ENCODE assay signal across 15 mouse cellular contexts in the genomic region with DNA sequence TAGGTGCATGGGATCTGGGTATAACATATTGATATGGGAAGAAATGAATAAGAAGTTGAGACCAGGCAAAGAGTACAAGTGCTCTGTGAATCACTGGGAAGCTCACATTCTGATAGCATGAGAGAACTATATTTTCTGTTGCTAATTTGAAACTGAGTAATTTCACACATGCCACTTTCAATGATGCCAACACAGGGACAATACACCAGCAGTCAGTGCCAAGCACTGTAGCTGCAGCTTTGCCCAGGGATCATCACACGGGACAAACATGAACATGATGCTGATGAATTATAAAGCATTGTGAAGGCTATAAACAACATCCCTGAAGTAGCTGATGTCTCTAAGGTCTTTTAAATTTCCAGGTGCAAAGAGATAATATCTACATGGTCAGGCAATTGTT.
A peak's percentile ranks its signal among the peaks of the same experiment; 100 is the strongest.
DNase-seq lines count a peak whose midpoint lies in the region; TF ChIP-seq lines count a peak whose summit lies in the region.
"Had no signal": no experiment of that assay in that cellular context is flagged by ENCODE, and none has a peak within 500 bp of the region (broad histone marks: within the 10 kb centered on the region; RNA-seq: fewer than 3 reads in every experiment).

No protein-coding gene starts in this region.

- DNase-seq in brain, adult 2 months (ENCODE audit: low read depth, low spot score), result peak; percentile 86
- peak; percentile 46 to 82 for DNase-seq in cerebellum, adult 2 months
- peak; percentile 10 to 16 for DNase-seq in cerebellum, postnatal 10 days
- no peak for DNase-seq in limb, embryonic 10.5 days (ENCODE audit: low spot score)
- DNase-seq in heart, adult 2 months, result no peak
- no peak for DNase-seq in adrenal gland, postnatal 10 days
- DNase-seq: adrenal gland, adult 8-10 months; forebrain, postnatal 0 days; gastrocnemius, postnatal 14 days; kidney, adult 2 months had no signal

- intact Hi-C loops in heart, adult 2 months (cut with DNase I), result no loop called here

- no peak overlapping the region for H3K4me3 ChIP-seq in cerebellum, adult 2 months (replicated peaks; ENCODE audit: insufficient read depth, low read depth, low read length)
- H3K4me3 ChIP-seq in limb, embryonic 10.5 days, result no peak overlapping the region
- H3K4me3 ChIP-seq in heart, adult 2 months, result no peak overlapping the region
- H3K4me3 ChIP-seq: embryonic facial prominence, embryonic 13.5 days; forebrain, embryonic 13.5 days; heart, embryonic 12.5 days; hindbrain, embryonic 10.5 days; hindbrain, embryonic 15.5 days had no signal

- no peak overlapping the region for H3K9ac ChIP-seq in heart, adult 2 months (ENCODE audit: low read depth, low read length)
- H3K9ac ChIP-seq: embryonic facial prominence, embryonic 13.5 days; forebrain, embryonic 13.5 days; forebrain, postnatal 0 days; heart, embryonic 12.5 days; hindbrain, embryonic 15.5 days had no signal

- H3K4me1 ChIP-seq in cerebellum, adult 2 months (ENCODE audit: control insufficient read depth, insufficient read depth, low read length), result peaks cover 10% of the 10 kb centered on the region
- no peaks in the 10 kb centered on the region for H3K4me1 ChIP-seq in limb, embryonic 10.5 days
- H3K4me1 ChIP-seq in heart, adult 2 months (ENCODE audit: control insufficient read depth, insufficient read depth, low read length), result no peaks in the 10 kb centered on the region
- H3K4me1 ChIP-seq: embryonic facial prominence, embryonic 13.5 days; forebrain, embryonic 13.5 days; heart, embryonic 12.5 days; hindbrain, embryonic 10.5 days; hindbrain, embryonic 15.5 days had no signal

- TF ChIP-seq EP300 in heart, adult 2 months (IDR thresholded peaks at IDR 0.05; ENCODE audit: insufficient read depth, low read depth, low read length), result no peak

- 4% methylated on average over 1 of the region's 1 CpGs for WGBS in cerebellum, adult 2 months
- WGBS in limb, embryonic 10.5 days, result 88% methylated on average over 1 of the region's 1 CpGs
- WGBS in heart, adult 2 months, result 84% methylated on average over 1 of the region's 1 CpGs

- H3K79me2 ChIP-seq in heart, adult 2 months (replicated peaks; ENCODE audit: control insufficient read depth, insufficient read depth, low read length), result no peaks in the 10 kb centered on the region

- no peak for TF ChIP-seq POLR2A in cerebellum, adult 2 months (IDR thresholded peaks at IDR 0.05; ENCODE audit: borderline replicate concordance, insufficient read depth, low read length)
- no peak for TF ChIP-seq POLR2A in heart, adult 2 months (IDR thresholded peaks at IDR 0.05; ENCODE audit: insufficient read depth, low read depth, low read length)

- H3K27me3 ChIP-seq in cerebellum, adult 2 months (ENCODE audit: control insufficient read depth, insufficient read depth, low read length), result no peaks in the 10 kb centered on the region
- no peaks in the 10 kb centered on the region for H3K27me3 ChIP-seq in limb, embryonic 10.5 days (ENCODE audit: low read depth, poor library complexity, severe bottlenecking)
- H3K27me3 ChIP-seq in heart, adult 2 months (ENCODE audit: control insufficient read depth, insufficient read depth, low read length), result no peaks in the 10 kb centered on the region
- H3K27me3 ChIP-seq: embryonic facial prominence, embryonic 13.5 days; forebrain, embryonic 13.5 days; heart, embryonic 12.5 days; hindbrain, embryonic 15.5 days had no signal

- no peaks in the 10 kb centered on the region for H3K9me3 ChIP-seq in limb, embryonic 10.5 days (replicated peaks)
- H3K9me3 ChIP-seq: embryonic facial prominence, embryonic 13.5 days; forebrain, embryonic 13.5 days; heart, embryonic 12.5 days; hindbrain, embryonic 10.5 days; hindbrain, embryonic 15.5 days had no signal

- H3K36me3 ChIP-seq in limb, embryonic 10.5 days, result no peaks in the 10 kb centered on the region
- no peaks in the 10 kb centered on the region for H3K36me3 ChIP-seq in heart, adult 2 months (ENCODE audit: control insufficient read depth, insufficient read depth, low read length)
- H3K36me3 ChIP-seq: embryonic facial prominence, embryonic 13.5 days; heart, embryonic 12.5 days; hindbrain, embryonic 10.5 days; hindbrain, embryonic 15.5 days had no signal

- no peak overlapping the region for H3K27ac ChIP-seq in cerebellum, adult 2 months (ENCODE audit: insufficient read depth, low read length)
- H3K27ac ChIP-seq in limb, embryonic 10.5 days, result no peak overlapping the region
- H3K27ac ChIP-seq in heart, adult 2 months, result no peak overlapping the region
- H3K27ac ChIP-seq: embryonic facial prominence, embryonic 13.5 days; forebrain, embryonic 13.5 days; hindbrain, embryonic 10.5 days; hindbrain, embryonic 15.5 days had no signal

- TF ChIP-seq CTCF in cerebellum, adult 2 months (IDR thresholded peaks at IDR 0.05; ENCODE audit: borderline replicate concordance, insufficient read depth, low read depth, low read length), result no peak
- no peak for TF ChIP-seq CTCF in heart, adult 2 months (IDR thresholded peaks at IDR 0.05)

Comparison
In these comparisons a context has a peak if more than half of its experiments do, and no peak if none do; other contexts are left out.
1. DNase-seq: peak in brain, adult 2 months (single experiment), cerebellum, adult 2 months (2 of 2) and cerebellum, postnatal 10 days (2 of 2); none in limb, embryonic 10.5 days (single experiment), heart, adult 2 months (0 of 2) and adrenal gland, postnatal 10 days (single experiment).